Mouse (Mus musculus) intestine, embryonic 14.5 days (tissue): ENCODE measurements around the gene Evx2. TPM values are rescaled to one million over a fixed set of nuclear protein-coding genes. Genes with fewer than 3 reads are reported as not detected.

ENCODE experiments used
- ATAC-seq: fragments of 200-750 bp; cut with Nextera tagmentation; replicated peaks from 2 replicates; pipeline ENCODE4 v1.8.0; 2017; ENCODE audit warnings: low read depth, moderate number of reproducible peaks, moderate TSS enrichment, moderate library complexity; ENCODE audit not compliant: low FRiP score, low TSS enrichment
- DNase-seq: peaks from one replicate; pipeline ENCODE4 v3.0.0-alpha.2; 2018; ENCODE audit warnings: low spot score
- H3K27ac ChIP-seq: fragments of 300-500 bp; sonication (generic); 2 replicates; pipeline ENCODE4 v1.5.1; 2014; ENCODE audit warnings: low read depth, mild to moderate bottlenecking, control low read depth
- H3K27me3 ChIP-seq: fragments of 300-500 bp; sonication (generic); replicated peaks from 2 replicates; pipeline ENCODE4 v1.6.1; 2014; ENCODE audit warnings: low read length, control low read depth; ENCODE audit not compliant: control insufficient read depth, insufficient read depth
- H3K36me3 ChIP-seq: fragments of 300-500 bp; sonication (generic); 2 replicates; pipeline ENCODE4 v1.6.1; 2014; ENCODE audit warnings: low read length, control low read depth; ENCODE audit not compliant: control insufficient read depth, insufficient read depth
- H3K4me1 ChIP-seq: fragments of 300-500 bp; sonication (generic); replicated peaks from 2 replicates; pipeline ENCODE4 v1.6.1; 2014; ENCODE audit warnings: low read length, control low read depth, mixed read lengths; ENCODE audit not compliant: control insufficient read depth, insufficient read depth
- H3K4me2 ChIP-seq: fragments of 300-500 bp; sonication (generic); 2 replicates; pipeline ENCODE4 v1.6.1; 2014; ENCODE audit warnings: low read length
- H3K4me3 ChIP-seq: fragments of 300-500 bp; sonication (generic); 2 replicates; pipeline ENCODE4 v1.5.1; 2014; ENCODE audit warnings: low read depth, low read length, control low read depth, mixed read lengths
- H3K9ac ChIP-seq: fragments of 300-500 bp; sonication (generic); 2 replicates; pipeline ENCODE4 v1.6.1; 2014; ENCODE audit warnings: mild to moderate bottlenecking, low read length
- H3K9me3 ChIP-seq: fragments of 300-500 bp; sonication (generic); 2 replicates; pipeline ENCODE4 v1.6.1; 2016; ENCODE audit warnings: low read length, control low read depth; ENCODE audit not compliant: control insufficient read depth
- WGBS: fragments of 180-500 bp; shearing (Covaris S2); extraction: QIAGEN DNeasy Blood & Tissue Kit; methylation state at CpG from one replicate; pipeline ENCODE4 v1.1.7; 2014; 5-methylcytosine and 5-hydroxymethylcytosine counted together
- polyA plus RNA-seq: library from polyadenylated mRNA; unstranded; fragments of >200 nt; fragmentation: Nextera tagmentation; extraction: Ambion mirVana; gene quantifications from 2 replicates; pipeline ENCODE4 v1.2.1, GENCODE M21; 2014

The Evx2 gene
- polyA plus RNA-seq, 1 experiment from 2014 or later = not detected

DNA sequence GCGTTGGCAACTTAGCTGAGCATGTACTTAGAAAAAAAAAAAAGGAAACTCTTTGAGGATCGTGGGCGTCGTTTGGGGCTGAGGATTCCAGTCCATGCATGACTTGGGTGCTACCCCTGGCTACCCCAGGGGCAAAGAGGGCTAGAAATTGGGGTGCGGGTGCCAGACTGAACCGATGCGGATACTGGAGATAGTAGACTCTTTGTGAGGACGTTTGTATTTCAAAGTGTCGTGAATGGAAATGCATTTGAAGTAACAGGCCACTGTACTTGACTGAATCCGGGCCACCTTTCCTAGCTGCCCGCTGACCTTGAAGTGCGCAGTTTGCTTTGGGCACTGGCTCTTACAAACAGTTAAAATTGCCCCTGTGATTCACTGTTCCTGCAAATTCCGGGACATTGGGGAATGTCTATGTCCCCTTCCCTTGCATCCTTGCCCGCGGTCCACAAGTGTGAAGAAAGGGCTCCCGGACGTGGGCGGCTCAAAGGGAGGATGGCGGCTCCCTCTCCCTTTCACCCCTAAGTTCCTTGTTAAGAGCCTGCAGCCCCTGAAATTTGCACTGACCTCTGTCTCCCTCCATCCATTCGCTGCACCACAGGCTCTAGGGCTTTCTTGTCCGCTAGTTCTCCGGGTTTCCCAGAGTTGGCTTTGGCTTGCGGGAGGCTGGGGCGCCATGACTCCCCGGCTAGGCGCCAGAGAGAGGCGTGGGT is 27.8 kb upstream of the Evx2 start:
- Histone ChIP-seq H3K4me3 (peak overlapping the region; percentile 17), H3K36me3 (no peaks in the 10 kb centered on the region), H3K27me3 (peaks cover 100% of the 10 kb centered on the region), H3K9ac (peak overlapping the region; percentile 3), H3K9me3 (no peaks in the 10 kb centered on the region), H3K4me1 (no peaks in the 10 kb centered on the region; the same call in 1 of the 2 replicates), H3K27ac (0 out of 2 replicates have a peak overlapping the region, but pooled peaks have one; percentile 18), H3K4me2 (peak overlapping the region; percentile 24)
- no peak for ATAC-seq
- DNase-seq = peak; percentile 72
- WGBS = 2% methylated on average over 27 of the region's 27 CpGs

DNA sequence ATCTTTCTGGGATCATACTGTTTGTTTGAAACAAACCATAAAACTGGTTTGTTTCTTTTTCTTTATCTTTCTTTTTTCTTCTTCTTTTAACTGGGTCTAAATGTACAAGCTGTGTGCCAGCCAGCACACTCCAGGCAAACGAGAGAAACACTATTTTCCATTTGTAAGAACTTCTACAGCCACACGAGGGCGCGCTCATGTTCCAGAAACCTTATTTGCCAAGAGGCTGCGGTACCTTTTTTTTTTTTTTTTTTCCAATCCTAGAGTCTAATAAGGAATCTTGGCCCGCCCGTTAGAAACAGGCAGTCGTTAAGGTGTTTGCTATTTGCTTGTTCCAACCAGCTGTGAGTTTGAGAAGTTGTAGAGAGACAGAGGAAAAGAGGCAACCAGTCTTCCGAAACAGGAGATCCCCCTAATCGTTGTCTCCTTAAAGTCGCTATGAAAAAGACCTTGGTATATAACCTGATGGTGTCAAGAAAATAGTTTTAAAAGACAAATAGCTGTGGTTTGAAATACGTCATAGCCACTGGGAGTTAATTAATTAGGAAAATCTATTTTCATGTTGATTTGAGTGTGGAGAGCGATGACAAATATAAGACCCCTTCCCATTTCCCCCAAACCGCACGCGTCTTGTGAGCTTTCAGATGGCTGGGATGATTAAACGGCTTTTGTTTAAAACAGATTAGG is 27.1 kb upstream of the Evx2 start:
- Histone ChIP-seq H3K4me3 (peak overlapping the region; percentile 17; the same call in 1 of the 2 replicates), H3K4me1 (no peaks in the 10 kb centered on the region; the same call in 1 of the 2 replicates), H3K9me3 (no peaks in the 10 kb centered on the region), H3K4me2 (peak overlapping the region; percentile 24; the same call in 1 of the 2 replicates), H3K9ac (peak overlapping the region; percentile 3), H3K27ac (0 out of 2 replicates have a peak overlapping the region, but pooled peaks have one; percentile 18), H3K36me3 (no peaks in the 10 kb centered on the region), H3K27me3 (peaks cover 100% of the 10 kb centered on the region)
- WGBS = 5% methylated on average over 17 of the region's 17 CpGs
- DNase-seq = peak; percentile 88
- no peak for ATAC-seq

DNA sequence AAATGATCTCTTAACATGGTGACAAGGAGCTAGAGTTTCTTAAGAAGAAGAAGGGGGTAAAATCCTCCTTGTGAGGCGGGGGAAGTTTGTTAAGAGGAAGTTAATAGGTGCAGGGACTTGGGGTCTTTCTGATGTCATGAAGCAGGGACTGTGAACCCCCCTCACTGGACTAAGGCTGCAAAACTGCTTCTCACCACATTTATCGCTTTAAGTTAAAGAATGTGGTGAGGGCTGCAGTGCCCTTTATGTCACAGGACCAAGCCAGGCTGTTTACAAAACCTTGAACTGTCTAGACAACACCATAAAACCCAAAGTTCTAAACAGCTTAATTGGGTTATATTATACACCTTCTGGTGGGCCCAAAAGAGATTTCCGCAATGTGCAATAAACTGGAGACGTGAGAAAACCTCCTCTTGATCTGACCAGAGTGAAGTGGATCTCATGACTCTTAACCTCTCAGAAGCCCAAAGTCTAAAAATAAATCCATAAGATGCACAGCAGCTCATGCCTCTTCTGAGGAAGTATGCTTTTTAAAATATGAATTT is 25.8 kb upstream of the Evx2 start:
- ATAC-seq = no peak
- no peak overlapping the region for H3K9ac ChIP-seq

DNA sequence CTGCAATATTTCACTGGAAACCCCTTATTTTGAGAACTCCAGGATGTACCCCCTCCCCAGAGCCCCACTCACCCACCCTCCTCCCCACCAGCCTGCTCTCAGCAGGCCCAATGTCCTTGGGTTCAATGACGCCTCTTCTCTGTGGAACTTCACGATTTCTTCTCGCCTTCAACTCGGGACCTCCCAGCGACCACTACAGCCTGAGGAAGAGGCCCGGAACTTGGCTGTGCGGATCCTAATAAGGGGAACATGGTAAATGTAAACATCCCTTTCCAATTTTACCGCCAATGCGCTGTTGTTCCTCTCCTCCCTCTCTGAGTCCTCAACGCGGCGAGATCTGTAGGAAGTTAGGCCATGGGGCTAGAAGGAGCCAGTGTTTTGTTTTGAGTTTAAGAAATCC is 24.7 kb upstream of the Evx2 start:
- H3K27me3 ChIP-seq = peaks cover 100% of the 10 kb centered on the region
- H3K4me3 ChIP-seq = peak overlapping the region; percentile 30
- 4% methylated on average over 12 of the region's 12 CpGs for WGBS
- no peaks in the 10 kb centered on the region; the same call in 1 of the 2 replicates for H3K4me1 ChIP-seq
- peak overlapping the region; percentile 27 for H3K9ac ChIP-seq
- H3K36me3 ChIP-seq = no peaks in the 10 kb centered on the region
- peak; percentile 62 for DNase-seq
- ATAC-seq = no peak
- H3K27ac ChIP-seq = 0 out of 2 replicates have a peak overlapping the region, but pooled peaks have one; percentile 33
- no peaks in the 10 kb centered on the region for H3K9me3 ChIP-seq
- 0 out of 2 replicates have a peak overlapping the region, but pooled peaks have one; percentile 9 for H3K4me2 ChIP-seq

More for the DNA sequence above, 25.8 kb upstream of the Evx2 start:
- Histone ChIP-seq H3K4me1 (no peaks in the 10 kb centered on the region; the same call in 1 of the 2 replicates), H3K27ac (no peak overlapping the region), H3K36me3 (no peaks in the 10 kb centered on the region), H3K27me3 (peaks cover 100% of the 10 kb centered on the region), H3K9me3 (no peaks in the 10 kb centered on the region), H3K4me2 (0 out of 2 replicates have a peak overlapping the region, but pooled peaks have one; percentile 13), H3K4me3 (peak overlapping the region; percentile 30; the same call in 1 of the 2 replicates)
- peak; percentile 53 for DNase-seq
- WGBS = 11% methylated on average over 4 of the region's 4 CpGs

DNA sequence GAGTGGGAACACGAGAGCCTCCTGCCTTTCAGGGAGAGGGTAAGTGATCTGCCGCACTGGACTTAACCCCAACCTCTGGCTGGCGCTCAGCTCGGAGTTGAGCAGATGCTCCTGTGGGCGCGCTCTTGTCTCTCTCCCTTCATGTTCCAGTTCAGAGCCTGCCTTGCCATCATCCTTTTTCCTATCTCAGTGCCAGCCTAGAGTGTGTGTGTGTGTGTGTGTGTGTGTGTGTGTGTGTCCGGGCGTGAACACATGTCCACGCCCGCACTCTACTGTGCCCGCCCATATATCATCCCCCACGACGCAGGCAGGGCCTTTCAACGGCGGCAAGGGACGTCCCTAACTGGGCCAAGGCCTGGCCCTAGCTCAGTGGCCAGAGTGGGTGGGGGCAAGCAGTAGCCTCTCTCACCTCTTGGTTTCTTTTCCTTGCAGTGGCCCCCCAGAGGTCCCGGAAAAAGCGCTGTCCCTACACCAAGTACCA is 24.2 kb upstream of the Evx2 start:
- ATAC-seq = no peak
- Histone ChIP-seq H3K36me3 (no peaks in the 10 kb centered on the region), H3K4me1 (no peaks in the 10 kb centered on the region; the same call in 1 of the 2 replicates), H3K27me3 (peaks cover 100% of the 10 kb centered on the region), H3K4me3 (peak overlapping the region; percentile 30), H3K27ac (0 out of 2 replicates have a peak overlapping the region, but pooled peaks have one; percentile 33), H3K4me2 (no peak overlapping the region), H3K9me3 (no peaks in the 10 kb centered on the region), H3K9ac (peak overlapping the region; percentile 12; the same call in 1 of the 2 replicates)
- DNase-seq = peak; percentile 68
- 2% methylated on average over 18 of the region's 18 CpGs for WGBS

DNA sequence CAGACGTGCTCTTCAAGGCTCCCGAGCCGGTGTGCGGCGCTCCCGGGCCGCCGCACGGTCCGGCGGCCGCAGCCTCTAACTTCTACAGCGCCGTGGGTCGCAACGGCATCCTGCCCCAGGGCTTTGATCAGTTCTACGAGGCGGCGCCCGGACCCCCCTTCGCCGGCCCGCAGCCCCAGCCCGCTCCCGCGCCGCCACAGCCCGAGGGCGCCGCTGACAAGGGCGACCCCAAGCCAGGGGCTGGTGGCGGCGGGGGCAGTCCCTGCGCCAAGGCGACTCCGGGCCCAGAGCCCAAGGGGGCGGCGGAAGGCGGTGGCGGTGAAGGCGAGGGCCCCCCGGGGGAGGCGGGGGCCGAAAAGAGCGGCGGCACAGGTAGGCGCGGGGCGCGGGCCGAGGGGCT is 23.4 kb upstream of the Evx2 start:
- H3K4me2 ChIP-seq = peak overlapping the region; percentile 28
- H3K9me3 ChIP-seq = no peaks in the 10 kb centered on the region
- peak overlapping the region; percentile 42 for H3K9ac ChIP-seq
- 1% methylated on average over 37 of the region's 51 CpGs for WGBS
- H3K36me3 ChIP-seq = no peaks in the 10 kb centered on the region
- DNase-seq (peak; percentile 52), ATAC-seq (no peak)
- peaks cover 100% of the 10 kb centered on the region for H3K27me3 ChIP-seq
- H3K4me3 ChIP-seq = peak overlapping the region; percentile 30
- H3K27ac ChIP-seq = peak overlapping the region; percentile 54
- H3K4me1 ChIP-seq = no peaks in the 10 kb centered on the region; the same call in 1 of the 2 replicates

DNA sequence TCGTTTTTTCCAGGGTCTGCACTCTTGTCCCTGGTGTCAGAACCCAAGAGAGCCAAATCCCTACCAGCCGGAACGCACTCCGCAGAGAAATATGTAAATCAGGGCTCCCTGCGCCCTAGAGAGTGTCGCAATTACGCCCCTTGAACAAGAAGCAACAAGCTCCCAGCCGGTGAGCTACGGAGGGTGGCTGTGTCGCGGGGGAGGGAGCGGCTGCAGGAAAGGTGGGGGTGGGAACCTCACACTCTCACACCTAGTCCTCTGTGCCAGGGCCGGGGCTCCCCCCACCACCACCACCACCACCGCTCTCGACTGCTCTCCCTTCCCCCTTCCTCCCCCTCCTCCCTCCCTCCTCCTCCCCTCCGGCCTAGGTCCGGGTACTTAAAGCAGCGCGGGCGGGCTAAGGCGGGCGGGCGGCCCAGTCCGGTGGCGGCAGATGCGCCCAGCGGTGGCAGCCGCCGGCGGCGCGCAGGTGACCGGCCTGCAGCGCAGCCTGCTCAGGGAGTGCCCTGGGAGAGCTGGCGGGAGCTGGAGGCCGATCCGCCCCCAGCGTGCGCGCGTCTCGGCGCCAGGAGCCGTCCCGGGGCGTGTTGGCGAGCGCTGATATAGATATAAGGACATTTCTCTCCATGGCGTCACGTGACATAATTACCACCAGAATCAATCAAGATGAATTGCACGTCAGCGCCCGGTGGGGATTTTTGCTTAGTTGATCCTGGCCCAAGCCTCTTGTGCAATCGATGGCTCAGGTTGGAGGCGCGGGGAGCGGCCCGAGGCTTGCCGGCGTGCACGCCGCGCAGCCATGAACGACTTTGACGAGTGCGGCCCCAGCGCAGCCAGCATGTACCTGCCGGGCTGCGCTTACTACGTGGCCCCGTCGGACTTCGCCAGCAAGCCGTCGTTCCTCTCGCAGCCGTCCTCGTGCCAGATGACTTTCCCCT is 22.5 kb upstream of the Evx2 start:
- H3K27me3 ChIP-seq = peaks cover 100% of the 10 kb centered on the region
- no peaks in the 10 kb centered on the region for H3K9me3 ChIP-seq
- ATAC-seq (peak; percentile 51; the same call in 1 of the 2 replicates), DNase-seq (peak; percentile 77)
- peak overlapping the region; percentile 42 for H3K9ac ChIP-seq
- H3K4me3 ChIP-seq = peak overlapping the region; percentile 30
- H3K27ac ChIP-seq = no peak overlapping the region
- H3K36me3 ChIP-seq = no peaks in the 10 kb centered on the region
- peak overlapping the region; percentile 28 for H3K4me2 ChIP-seq
- under 1% methylated on average over 78 of the region's 78 CpGs for WGBS
- H3K4me1 ChIP-seq = no peaks in the 10 kb centered on the region; the same call in 1 of the 2 replicates
